Mouse (Mus musculus) gastrocnemius, postnatal 36 days (tissue): ENCODE data around the gene Cse1l. TPM values are rescaled to one million over a fixed set of nuclear protein-coding genes. Genes with fewer than 3 reads are reported as not detected.
A peak's percentile ranks its signal among the peaks of the same experiment; 100 is the strongest.

ENCODE experiments used
- DNase-seq, 2 experiments: peaks; one replicate each; pipeline ENCODE4 v3.0.0; 2022
- intact Hi-C: fragments of 180-260 bp; cut with DNase I; formaldehyde crosslinking; loops from one replicate; pipeline ENCODE4 v1.15.1; 2025
- total RNA-seq, 2 experiments: library from RNA; stranded (reverse); gene quantifications; 2 replicates each; pipeline ENCODE4 v1.2.3; 2021

Cse1l gene
- total RNA-seq, 2 experiments from 2014 or later: 46.2 to 50.9 TPM

GRCm38 (mm10) chr2:166963257-166963656 lies 57.4 kb downstream of the Cse1l start:
- intact Hi-C loops: no loop called here
- DNase-seq: no peak

GRCm38 (mm10) chr2:166964773-166965172 lies 58.9 kb downstream of the Cse1l start:
- DNase-seq: no peak
- intact Hi-C loops: no loop called here

GRCm38 (mm10) chr2:166973153-166973552 lies 67.3 kb downstream of the Cse1l start:
- intact Hi-C loops: no loop called here
- no peak for DNase-seq

GRCm38 (mm10) chr2:166974177-166974872 lies 68.5 kb downstream of the Cse1l start:
- intact Hi-C loops: no loop called here
- no peak for DNase-seq

GRCm38 (mm10) chr2:166976356-166976755 lies 70.5 kb downstream of the Cse1l start:
- no peak for DNase-seq
- intact Hi-C loops: no loop called here

- no peak for DNase-seq
- intact Hi-C loops: no loop called here
These were observed 71.7 kb downstream of the Cse1l start for GRCm38 (mm10) chr2:166977490-166977889.

- intact Hi-C loops: no loop called here
These were observed 74.3 kb downstream of the Cse1l start for GRCm38 (mm10) chr2:166980161-166980560.

GRCm38 (mm10) chr2:166983351-166983894 lies 77.6 kb downstream of the Cse1l start:
- DNase-seq: no peak
- intact Hi-C loops: no loop called here

More at GRCm38 (mm10) chr2:166980161-166980560, 74.3 kb downstream of the Cse1l start:
- no peak for DNase-seq

GRCm38 (mm10) chr2:166990861-166991260 lies 85.0 kb downstream of the Cse1l start:
- intact Hi-C loops: no loop called here
- no peak for DNase-seq

GRCm38 (mm10) chr2:166991945-166992344 lies 86.1 kb downstream of the Cse1l start:
- DNase-seq: no peak
- intact Hi-C loops: no loop called here

- intact Hi-C loops: no loop called here
These were observed 89.4 kb downstream of the Cse1l start for GRCm38 (mm10) chr2:166995021-166995795.

More at GRCm38 (mm10) chr2:166995021-166995795, 89.4 kb downstream of the Cse1l start:
- peak in 1 of 2 experiments; percentile 21 for DNase-seq

Other genes with a start within 250 kb of the Cse1l start
- 1 to 10 TPM; 3.7 to 5.0 TPM for gene Prex1, start 192.2 kb upstream of the Cse1l start, total RNA-seq
- gene Trp53rkb, start 113.5 kb upstream of the Cse1l start, total RNA-seq: 1 to 10 TPM; 2.6 to 2.8 TPM
- gene Arfgef2, start 100.5 kb upstream of the Cse1l start, total RNA-seq: 10 to 100 TPM; 24.3 to 27.5 TPM
- gene Stau1, start 90.3 kb downstream of the Cse1l start, total RNA-seq: 10 to 100 TPM; 30.9 to 33.6 TPM
- gene Ddx27, start 109.2 kb downstream of the Cse1l start, total RNA-seq: 1 to 10 TPM; 6.1 to 8.3 TPM
- 10 to 100 TPM; 19.0 to 20.7 TPM for gene Znfx1, start 157.0 kb downstream of the Cse1l start, total RNA-seq